Mouse (Mus musculus): ENCODE data around the gene 9330182O14Rik.

Gene 9330182O14Rik

DNA sequence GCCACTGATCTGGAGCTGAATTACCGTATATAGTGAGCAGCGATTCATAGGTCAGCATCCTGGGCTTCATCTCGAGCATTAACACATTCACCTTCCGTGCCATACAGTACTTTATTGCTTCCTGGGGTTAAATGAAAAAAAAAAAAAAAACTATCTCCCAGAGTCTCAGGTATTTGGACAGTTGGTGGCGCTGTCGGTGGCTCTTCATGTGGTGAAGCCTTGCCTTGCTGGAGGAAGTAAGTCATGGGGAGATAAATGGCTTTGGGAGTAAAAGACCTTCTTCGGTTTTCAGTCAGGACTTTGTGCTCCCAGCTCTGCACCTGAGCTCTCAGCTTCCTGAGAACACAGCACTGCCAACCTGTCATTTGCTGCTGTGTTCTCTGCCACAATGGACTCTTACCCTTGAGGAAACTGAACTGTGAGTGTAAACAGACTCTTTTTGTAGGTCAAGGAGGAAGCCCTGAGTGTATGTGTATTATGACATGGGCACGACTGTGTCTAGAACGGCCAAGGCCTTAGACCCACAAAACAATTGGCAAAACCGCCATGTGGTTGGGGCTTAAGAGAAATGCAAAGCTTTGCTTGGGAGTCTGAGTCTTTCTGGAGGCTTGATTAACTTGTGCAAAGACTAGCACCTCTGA lies at the start of gene 9330182O14Rik:
Gene 9330182O14Rik, plus strand, starts transcription at position 214 of the 641 bp plus-strand sequence.
- peak; percentile 12 to 14 for DNase-seq

DNA sequence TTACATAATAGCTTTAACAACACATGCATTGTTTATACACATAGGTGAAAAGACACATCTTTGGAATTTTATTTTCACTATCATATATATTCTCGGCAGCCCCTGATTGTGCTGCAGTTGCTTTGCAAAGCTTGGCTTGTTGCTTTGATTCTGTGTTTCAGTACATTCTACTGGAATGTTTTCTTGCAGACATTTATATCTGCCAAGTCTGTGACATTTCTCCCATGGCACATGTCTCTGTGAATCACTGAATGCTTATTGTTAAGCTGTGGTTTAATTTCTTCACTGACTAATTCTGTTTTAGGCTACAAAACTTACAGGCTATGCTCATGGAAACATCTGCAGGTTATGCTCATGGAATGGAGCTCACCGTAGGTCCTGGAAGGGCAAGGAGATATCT lies 30.9 kb upstream of the 9330182O14Rik start:
- no peak for DNase-seq

DNA sequence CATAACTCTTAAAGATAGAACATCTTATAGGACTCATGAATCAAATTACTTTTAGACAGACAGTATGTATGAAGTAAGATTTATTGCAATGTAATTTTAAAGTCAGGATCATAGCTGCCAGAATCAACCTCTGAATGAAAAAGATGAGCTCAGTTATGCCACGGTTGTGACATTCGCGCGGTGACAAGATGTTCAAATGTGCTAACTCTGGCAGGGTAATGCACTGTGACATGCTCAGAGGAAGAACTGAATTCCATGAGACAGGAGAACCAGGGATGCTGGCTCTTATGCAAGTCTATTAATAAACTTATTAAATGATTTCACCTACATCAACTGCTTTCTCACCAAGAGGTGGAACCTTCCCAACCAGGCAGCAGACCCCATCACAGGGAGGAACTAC lies 28.5 kb upstream of the 9330182O14Rik start:
- no peak for DNase-seq

DNA sequence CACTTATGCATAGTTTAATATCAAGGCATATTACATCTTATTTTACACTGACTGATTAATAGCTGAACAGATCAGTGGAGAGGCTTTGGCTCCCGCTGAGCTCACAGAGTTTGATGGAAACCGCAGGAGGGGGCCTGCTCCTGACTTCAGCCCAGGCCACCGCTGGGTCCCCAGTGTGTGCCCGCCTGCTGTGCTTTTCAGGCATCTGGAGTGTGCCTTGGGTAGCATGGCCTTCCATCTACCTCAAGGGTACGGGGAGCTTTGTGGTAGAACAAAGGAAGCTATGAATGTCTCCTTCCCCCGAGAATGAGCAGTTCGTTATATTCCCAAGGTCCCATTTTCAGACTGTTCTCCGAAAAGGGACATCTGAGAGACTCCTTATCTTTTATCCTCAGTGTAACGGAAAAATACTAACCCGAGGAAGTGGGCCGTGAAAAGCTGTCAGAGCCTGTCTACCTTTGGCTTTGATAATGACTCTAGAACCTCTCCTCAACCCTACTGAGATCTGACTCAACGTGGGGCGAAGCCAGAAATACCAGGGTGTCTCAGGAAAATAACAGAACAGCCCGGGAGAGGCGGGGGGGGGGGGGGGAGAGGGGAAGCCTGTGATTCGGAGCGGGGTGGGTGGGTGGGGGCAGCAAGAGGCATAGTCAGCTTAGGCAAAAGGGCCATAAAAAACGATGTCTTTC lies 20.1 kb upstream of the 9330182O14Rik start:
- no peak for DNase-seq

DNA sequence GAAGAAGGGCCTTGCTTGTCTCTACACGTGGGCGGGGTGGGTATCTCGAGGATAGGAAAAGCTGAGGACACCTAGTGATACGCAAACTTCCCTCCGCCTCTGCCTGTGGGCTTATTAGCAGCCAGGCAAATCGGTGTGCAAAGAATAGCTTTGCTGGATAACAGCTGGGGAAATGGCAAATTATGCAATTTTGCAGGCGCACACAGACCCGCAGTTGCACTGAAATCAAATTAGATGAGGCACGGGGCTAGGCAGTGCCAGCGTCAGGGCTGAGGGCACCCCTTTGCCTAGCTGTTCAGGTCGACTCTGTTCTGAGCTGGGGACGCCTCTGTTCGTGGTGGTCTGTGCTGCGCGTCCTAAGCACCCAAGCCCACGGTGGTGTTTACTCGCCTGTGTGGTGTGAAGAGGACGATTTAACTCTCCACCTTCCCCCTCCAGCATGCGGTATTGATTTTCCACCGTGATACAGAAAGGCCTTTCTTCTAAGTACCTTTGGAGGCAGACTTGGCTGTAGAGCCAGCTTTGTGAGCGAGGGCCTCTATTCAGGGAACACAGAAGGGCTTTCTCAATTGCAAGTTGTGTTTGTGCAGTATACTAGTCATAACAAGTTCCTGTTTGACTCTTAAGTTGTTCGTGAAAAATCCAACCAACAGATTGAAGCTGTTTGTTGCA lies 19.4 kb upstream of the 9330182O14Rik start:
- no peak for DNase-seq

DNA sequence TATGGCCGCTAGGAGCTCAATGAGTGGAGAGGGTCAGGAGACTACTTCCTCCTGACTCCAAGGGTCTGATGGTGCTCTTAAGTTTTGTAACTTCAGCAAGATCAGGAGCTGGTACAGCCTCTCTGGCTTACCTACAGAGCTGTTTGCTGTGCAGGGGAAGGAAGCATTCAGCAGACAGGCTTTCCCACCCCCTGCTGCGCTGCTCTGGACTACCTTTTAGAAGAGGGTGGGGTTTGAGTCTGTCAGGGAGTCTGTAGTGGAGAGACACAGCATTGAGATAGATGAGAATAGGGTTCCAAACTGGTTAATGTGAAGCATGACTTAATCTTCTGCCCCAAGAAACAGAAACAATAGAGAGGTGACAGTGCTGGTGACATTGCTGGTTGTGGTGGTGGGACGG lies 17.8 kb upstream of the 9330182O14Rik start:
- no peak for DNase-seq

DNA sequence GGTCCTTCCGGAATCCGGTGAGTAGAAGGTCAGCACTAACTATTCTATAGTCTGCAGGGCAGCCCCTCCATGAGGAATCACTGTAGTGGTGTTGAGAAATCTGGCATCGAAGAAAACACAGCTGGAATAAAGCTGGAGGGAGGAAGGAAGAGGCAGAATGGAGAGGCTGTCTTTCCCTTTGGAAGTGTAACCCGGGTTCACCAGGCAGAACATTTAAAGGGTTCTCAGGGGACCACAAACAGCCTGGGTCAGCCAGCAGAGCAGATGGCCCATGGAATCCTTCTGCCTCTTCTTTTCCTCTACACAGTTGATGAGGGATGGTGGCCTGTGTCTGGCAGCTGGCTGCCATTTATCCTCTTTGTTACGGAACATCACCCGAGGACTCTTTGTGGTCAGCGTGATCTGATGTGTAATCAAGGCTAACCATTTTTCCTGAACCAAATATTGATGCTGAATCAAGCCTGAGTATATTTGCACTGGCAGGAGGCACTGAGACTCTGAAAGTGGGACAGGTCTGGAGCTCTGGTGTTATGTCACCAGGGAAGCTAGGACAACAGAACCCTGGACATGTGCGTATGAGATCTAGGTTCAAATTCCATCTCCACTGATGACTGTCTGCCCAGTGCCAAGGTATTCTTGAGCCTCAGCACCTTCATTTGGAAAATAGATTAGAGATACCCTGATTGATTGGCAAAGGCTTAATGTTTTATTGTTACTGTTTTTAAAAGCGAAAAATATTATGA lies 9.8 kb upstream of the 9330182O14Rik start:
- no peak for DNase-seq

DNA sequence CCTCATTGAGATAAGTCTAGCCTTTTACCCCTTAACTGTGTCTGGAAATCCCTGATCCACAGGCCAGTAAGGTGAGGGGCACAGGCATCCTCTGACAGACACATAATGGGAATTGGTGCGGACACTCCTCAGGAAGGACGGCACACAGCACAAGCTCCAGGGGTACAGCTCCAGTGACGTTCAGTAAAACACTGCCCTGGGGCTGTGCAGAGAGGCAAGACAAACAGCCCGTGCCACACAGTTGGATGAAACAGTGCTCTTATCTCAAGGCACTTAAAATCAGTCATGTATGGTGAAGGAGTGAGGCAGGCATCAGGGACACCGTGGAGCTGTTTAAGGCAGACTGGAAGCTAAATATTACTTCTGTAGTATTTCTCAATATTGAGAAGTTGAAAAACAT lies 4.7 kb upstream of the 9330182O14Rik start:
- DNase-seq = no peak

DNA sequence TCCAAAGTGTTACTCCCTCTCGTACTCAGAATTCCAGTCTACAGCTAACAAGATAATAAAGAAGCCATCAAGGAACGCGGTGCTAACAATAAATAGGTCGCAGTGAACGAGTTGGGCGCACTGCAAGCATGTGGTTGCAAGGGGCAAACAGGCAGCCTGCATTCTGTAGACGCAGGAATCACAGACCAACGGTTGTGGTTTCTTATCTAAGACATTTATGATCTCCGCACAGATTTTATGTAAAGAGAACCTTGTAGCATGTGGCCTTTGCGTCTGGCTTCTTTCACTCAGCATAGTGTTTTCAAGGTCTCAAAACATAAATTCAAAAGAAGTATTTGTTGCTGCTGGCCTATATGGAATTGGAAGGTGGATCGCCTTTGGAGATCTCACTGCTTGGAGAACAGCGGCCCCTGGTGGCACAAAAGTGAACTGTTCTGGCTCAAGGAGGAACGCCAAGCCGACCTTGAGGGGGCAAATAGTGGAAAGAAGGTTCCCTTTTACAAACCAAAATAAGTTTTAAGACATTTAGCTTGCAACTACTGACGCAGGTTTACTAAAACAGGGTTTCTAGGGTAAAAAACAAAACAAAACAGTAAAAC lies 3.2 kb upstream of the 9330182O14Rik start:
- DNase-seq = peak; percentile 55 to 69

DNA sequence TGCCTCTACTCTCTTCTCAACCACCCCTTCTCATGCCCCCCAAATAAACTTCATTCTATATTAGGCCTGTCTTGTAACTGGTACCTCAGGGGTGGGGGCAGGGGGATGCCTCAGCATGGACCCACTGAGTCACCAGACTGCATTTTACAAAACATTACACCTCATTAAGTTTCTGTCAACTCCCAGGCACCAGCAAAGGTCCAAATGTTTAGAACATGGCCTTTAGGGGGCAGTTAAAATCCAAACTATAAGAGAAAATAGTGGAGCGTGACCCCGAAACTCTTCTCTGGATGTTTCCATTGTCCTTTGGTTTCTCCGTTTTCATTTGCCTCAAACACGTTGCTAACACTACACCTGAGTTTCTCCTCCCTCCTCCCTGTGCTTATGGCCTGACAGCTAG lies 1.8 kb upstream of the 9330182O14Rik start:
- DNase-seq = no peak

DNA sequence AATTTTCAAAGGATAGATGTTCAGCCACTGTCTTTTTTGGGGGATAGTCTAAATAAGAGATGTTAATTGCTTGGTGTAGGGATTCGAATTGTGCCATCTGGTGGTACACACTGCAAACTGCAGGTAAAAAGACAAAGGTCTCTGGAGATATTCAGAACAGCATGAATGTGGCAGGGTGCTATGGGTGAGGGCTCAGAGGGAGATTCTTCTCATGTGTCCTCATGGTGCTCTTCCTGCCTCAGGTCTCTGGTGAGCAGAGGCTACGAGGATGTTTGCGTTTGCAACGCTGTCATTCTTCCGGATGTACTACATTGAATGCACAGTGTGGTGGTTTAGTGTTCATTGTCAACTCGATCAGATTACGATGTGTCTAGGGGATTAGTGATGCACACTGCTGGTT lies 10.1 kb downstream of the 9330182O14Rik start:
- peak in 1 of 2 experiments; percentile 6 for DNase-seq

DNA sequence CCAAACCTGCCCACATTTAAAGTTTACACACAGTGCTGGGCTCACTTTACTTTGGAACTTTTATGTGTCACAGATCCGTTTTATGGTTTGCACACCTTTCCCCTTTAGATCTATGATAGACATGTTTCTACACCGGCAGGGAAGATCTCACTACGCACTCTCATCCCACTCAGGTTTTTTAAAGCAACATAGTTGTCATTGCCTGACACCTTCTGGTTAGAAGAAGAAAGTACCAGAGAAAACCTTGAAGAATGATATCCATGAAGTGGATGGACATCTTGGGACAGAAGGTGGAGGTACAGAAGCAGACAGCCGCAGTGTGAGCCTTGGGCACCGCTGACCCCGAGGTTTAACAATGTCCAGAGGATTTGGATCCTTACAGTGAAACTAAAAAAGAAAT lies 23.5 kb downstream of the 9330182O14Rik start:
- DNase-seq = no peak

DNA sequence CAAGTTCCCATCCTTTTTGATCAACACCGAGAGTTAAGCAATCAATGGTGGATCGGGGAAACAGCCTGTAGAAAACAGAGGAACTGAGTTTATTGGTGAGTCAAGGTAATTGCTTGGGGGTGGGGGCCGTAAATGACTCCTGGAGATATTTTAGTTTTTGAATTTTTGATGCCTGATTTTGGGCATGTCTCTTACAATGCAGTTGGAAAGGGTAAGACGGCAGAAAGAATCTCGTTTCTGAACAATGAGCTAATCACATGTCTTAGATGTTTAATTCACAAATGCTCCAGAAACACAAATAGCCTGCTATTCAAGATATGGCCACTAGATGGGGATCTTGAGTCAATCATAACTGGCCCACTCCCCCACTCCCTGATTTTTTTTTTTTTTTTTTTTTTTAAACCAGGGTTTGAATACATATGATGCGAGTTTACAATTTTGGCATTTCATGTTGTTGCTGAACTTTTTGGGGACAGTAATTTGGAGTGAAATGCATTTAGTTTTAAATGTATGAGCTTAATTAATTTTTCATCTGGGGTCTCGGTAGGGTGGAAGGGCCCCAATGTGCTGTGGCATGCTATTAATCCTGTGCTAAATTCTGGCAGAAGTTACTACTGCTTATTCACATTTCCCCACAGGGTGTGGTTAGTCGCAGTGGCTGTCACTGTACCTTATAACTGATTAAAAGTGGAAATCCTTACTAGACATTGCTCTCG lies 32.6 kb downstream of the 9330182O14Rik start:
- DNase-seq = no peak

DNA sequence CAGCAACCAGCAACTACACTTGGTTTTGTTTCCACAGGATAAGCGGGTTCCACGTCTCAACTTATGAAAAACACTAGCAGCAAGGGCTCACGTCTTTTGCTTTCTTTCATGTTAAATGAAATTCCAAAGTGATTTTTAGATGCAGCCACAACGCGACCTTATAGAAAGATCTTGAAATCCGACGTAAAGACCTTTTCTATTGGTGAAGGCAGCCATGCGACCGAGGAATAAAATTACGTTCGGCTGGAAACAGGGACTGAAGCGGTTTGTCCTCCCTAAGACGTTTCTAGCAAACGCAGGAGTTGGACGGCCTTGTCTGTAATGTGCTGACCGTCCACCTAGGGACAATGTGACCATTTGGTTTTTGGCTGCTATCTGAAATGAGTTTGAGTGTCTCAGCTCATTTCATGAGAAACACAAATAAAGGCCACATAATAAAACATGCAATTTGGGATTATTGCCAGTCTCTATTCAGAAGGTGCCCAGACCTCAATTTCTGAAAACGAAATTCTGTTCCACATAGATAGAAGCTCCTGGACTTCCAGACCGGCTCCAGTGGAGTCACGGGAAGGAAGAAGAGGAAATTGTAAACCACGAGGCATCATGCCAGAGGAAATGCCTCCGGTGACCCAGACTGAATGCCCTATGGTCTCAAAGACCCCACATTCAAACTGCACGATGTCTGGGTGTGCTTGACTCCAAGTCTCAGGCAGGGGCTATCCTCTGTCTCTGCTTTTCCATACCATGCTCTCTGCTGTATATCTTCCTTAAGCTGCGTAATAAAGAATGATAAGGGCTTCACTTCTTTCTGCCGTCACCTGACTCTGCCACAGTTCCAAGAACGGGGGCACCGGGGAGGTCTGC lies 33.3 kb downstream of the 9330182O14Rik start:
- no peak for DNase-seq

DNA sequence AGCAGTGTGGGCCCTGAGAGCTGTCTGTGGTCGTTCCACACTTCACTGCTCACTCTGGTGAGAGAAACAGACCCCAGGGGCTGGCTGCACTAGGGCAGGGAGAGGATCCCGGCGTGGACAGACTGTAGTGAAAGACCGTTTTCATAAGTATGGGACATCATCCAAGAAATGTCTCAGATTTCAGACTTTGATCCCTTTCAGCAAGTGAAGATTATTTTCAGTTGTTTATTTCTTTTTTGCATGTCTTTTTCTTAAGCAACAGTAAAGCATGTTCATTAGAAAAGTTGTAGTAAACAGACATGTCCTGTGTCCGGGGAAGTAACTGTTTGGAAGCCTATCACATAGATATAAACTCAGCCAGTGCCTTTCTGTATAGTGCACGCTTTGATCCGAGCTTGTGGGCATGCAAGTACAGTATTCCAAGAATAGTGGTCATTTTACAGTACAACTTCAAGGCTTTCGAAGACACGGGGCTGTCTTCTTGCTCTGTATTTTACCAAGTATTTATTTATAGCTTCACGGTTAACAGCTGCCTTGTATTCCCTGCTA lies 34.0 kb downstream of the 9330182O14Rik start:
- DNase-seq = no peak

DNA sequence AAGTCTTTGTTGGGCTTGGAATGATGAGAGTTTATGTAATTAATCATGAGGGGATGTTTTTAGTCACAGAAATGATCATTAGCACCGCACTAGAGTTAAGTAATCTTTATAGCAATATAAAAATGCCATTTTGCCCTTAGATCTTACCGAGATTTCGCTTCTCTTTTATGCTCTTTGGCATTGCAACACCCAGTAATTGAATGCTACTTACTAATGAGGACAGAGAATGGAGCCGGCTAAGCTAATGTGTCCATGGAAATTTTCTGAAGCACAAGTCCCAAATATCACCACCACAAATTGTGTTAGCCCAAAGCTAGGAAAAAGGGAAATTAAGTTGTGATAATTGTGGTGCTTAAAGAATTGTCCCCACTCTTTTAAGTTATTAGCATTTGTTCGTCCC lies 34.9 kb downstream of the 9330182O14Rik start:
- no peak for DNase-seq

DNA sequence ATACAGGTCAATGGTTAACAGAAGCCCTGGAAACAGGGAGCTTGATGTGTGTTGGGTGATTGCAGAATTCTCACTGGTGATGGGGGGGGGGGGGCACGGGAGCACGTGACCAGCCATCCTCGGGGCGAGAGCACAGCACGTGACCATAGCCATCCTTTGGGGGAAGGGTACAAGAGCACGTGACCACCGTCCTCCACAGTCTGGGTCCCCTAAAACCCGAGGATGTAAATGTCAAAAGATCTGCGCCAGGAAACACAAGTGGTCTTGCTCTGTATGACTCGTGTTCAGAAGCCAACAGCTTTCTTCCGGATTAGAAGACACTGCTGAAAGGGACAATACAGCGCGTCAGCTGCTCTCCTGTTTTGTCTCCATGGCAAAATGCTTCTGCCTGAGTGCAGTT lies 35.5 kb downstream of the 9330182O14Rik start:
- no peak for DNase-seq

DNA sequence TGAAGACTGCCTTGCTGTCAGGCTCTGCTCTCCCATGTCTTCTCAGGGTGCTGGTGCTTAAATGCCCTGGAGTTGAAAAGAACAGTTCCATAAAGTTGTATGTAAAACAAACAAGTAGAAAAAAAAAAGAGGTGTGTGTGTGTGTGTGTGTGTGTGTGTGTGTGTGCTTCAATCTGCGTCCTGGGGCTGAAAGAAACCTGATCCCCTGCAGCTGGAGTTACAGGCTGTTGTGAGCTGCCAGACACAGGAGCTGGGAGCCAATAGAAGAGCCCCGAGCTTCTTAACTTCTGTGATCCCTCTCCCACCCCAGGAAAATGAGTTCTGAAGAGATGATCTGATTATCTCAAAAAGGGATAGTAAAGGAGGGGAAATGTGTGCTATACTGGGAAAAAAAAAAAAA lies 45.3 kb downstream of the 9330182O14Rik start:
- no peak for DNase-seq

DNA sequence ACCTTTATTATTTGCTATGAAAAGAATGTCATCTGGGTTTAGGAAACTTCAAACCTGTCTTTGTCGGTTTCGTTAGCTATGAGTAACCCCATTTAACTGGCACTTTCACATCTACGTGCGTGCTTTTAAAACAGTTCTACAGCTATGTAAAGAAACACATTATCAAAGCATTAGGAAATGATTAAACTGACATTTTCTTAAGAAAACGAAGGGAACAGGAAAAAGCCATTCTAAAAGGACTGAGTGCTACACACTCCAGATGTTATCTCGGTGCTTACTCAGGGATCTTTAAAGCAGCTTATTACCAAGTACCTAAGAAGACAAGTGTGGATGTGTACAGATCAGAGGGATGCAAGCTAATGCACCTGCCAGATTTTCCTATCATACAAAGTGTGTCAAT lies 52.9 kb downstream of the 9330182O14Rik start:
- DNase-seq = no peak
